Mouse (Mus musculus) bone marrow macrophage, adult 2 months (primary cell): Measurements from ENCODE around the gene Zfp398. TPM values are rescaled to one million over a fixed set of nuclear protein-coding genes. Genes with fewer than 3 reads are reported as not detected.
"Not testable (repeated sequence)": the region's sequence is repeated elsewhere in the genome, so short reads cannot be mapped to it uniquely, and the experiment has no call there.

Source experiments
- H3K27ac ChIP-seq: 2 replicates; pipeline ENCODE4 v1.5.1; 2012; ENCODE audit warnings: low read depth, low read length; ENCODE audit not compliant: insufficient read depth
- H3K4me1 ChIP-seq: 2 replicates; pipeline ENCODE4 v1.6.1; 2012; ENCODE audit warnings: low read length; ENCODE audit not compliant: control insufficient read depth, insufficient read depth
- H3K4me3 ChIP-seq: 2 replicates; pipeline ENCODE4 v1.5.1; 2012; ENCODE audit warnings: mild to moderate bottlenecking, low read length, moderate library complexity; ENCODE audit not compliant: insufficient read depth
- CTCF ChIP-seq: IDR thresholded peaks from 2 replicates; pipeline ENCODE4 v1.5.1; 2012; ENCODE audit warnings: low read depth, mild to moderate bottlenecking, low read length, moderate library complexity
- POLR2A ChIP-seq: IDR thresholded peaks from 2 replicates; pipeline ENCODE4 v1.6.1; 2012; ENCODE audit warnings: mild to moderate bottlenecking, low read depth, low read length, borderline replicate concordance
- polyA plus RNA-seq: library from polyadenylated mRNA; stranded (reverse); fragments of >200 nt; gene quantifications from 2 replicates; pipeline ENCODE4 v1.2.4, GENCODE M21; 2012; ENCODE audit not compliant: missing spikeins, insufficient read depth, insufficient read length

The Zfp398 gene
- polyA plus RNA-seq, 1 experiment = 6.4 TPM

DNA sequence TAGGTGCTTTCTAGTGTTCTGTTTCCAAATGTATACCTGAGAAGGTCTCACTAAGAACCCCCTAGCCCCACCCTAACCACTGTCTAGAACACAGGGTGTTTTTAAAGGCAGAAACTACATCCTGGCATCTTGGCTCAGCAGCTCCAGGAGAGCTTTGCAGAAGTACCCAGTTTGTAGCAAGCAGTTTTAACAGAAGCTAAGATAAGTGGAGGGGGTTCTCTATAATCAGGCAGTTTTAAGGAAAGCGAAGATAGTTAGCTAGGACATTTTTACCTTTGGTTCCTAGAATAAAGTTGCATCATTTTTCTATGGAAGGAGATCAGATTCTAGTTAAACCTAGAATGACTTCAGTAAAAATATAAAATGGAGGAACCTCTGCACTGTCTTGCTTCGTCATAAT lies 6.4 kb downstream of the Zfp398 start:
- peaks cover 15% of the 10 kb centered on the region for H3K4me1 ChIP-seq
- H3K4me3 ChIP-seq = no peak overlapping the region
- no peak for TF ChIP-seq POLR2A
- TF ChIP-seq CTCF = no peak
- no peak overlapping the region for H3K27ac ChIP-seq

DNA sequence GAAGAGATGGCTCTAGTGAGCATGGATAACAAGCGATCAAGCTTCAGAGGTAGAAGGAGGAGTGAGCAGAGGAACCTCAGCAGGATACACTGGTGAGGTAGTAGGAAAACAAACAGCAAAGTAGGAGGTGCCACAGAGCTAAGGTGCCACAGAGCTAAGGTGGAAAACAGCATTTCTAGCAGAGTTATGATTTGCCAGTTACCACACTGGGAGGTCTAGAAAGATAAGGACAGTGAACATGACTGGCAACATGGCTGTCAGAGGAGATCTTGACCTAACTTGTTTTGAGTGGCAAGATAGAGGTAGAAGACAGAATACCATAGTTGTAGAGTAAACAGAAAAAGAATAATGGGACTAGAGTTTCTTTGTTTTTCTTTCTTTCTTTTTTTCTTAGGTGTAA lies 6.9 kb downstream of the Zfp398 start:
- no peak for TF ChIP-seq CTCF
- TF ChIP-seq POLR2A = no peak
- peaks cover 15% of the 10 kb centered on the region for H3K4me1 ChIP-seq
- no peak overlapping the region for H3K27ac ChIP-seq
- no peak overlapping the region for H3K4me3 ChIP-seq

DNA sequence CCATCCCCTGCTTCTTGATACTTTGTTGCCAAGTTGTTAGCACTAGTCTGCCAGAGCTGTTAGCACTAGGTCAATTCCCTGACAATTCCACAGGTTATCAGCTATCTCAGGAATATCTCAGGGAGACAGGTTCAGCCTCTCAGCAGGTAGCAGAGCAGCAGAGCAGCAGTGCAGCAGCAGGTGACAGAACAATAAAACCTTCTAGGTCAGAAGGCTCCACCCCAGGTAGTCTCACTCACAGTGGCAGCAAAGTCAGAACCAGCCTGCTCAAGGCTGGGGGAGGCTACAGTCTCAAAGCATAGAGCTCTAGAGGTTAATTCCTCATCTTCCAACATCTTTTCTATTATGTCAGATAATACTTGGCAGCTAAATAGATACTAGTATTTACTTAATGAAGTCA lies 10.3 kb downstream of the Zfp398 start:
- no peak overlapping the region for H3K4me3 ChIP-seq
- no peak for TF ChIP-seq CTCF
- no peak for TF ChIP-seq POLR2A
- peaks cover under 1% of the 10 kb centered on the region; the same call in 1 of the 2 replicates for H3K4me1 ChIP-seq
- no peak overlapping the region for H3K27ac ChIP-seq

DNA sequence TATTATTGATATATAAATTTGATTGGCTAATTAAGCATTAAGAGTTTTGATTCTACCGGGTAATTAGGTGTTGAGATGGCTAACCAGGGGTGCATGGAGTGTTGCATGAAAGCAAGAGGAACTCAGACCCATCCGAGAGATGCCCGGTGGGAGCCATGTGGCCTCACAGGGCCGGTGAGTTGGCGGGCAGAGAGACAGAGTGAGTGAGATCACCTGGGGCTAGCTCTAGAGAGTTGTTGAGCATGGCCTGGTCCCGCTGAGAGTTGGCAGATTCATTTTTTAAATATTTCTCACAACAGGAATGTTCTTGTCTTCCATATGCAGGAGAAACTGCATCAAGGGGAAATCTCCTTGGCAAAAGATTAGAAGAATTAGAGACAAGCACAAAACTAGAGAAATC lies 21.8 kb downstream of the Zfp398 start:
- H3K4me3 ChIP-seq = no peak overlapping the region
- TF ChIP-seq CTCF (no peak), POLR2A (no peak)
- no peak overlapping the region for H3K27ac ChIP-seq
- no peaks in the 10 kb centered on the region for H3K4me1 ChIP-seq

DNA sequence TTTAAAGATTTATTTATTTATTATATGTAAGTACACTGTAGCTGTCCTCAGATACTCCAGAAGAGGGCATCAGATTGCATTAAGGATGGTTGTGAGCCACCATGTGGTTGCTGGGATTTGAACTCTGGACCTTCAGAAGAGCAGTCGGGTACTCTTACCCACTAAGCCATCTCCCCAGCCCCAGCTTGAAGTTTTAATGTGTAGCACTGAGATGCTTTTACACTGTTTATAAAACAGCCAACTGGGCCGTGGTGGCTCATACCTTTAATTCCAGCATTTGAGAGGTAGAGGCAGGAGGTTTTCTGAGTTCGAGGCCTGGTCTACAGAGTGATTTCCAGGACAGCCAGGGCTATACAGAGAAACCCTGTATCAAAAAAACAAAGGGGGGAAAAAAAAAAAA lies 22.3 kb downstream of the Zfp398 start:
- H3K4me3 ChIP-seq, H3K4me1 ChIP-seq, H3K27ac ChIP-seq: not testable (repeated sequence)

DNA sequence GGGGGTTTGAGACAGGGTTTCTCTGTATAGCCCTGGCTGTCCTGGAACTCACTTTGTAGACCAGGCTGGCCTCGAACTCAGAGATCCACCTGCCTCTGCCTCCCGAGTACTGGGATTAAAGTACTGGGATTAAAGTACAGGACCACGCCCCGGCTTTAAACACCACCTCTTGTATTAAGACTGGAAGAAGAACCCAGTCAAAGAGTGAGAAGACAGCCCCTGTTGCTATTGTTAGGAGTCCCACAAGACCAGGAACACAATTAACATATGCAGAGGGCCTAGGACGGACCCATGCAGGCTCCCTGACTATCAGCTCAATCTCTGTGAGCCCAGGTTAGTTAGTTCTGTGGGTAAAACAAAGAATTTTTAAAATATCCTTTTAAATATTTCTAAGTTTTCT lies 36.8 kb downstream of the Zfp398 start:
- H3K4me3 ChIP-seq = no peak overlapping the region
- H3K4me1 ChIP-seq = no peaks in the 10 kb centered on the region
- TF ChIP-seq CTCF (no peak), POLR2A (no peak)
- H3K27ac ChIP-seq = no peak overlapping the region

DNA sequence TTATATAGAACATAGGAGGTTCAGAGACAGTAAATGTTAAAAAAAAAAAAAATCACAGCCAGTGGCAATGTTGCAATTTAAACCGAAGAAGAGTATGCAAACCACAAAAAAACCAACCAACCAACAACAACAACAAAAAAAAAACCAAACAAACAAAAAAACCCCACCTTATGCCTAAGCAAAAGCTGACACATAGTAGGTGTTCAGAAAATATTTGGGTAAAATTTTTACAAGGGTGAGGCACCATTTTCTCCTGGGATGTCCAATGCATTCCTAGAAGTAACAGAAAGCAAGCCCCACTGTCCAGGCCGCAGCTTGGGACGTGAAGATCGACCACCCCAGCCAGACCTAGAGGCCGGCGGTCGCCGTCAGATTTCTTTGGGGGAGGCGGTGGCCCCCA lies 41.6 kb downstream of the Zfp398 start, which contains the start of gene Zfp282:
Zfp282 (plus strand) TSS at position 147 of the 400 bp plus-strand sequence.
- TF ChIP-seq CTCF = no peak
- TF ChIP-seq POLR2A = no peak
- peak within 1 kb of the TSS; percentile 66 for H3K27ac ChIP-seq
- H3K4me3 ChIP-seq = peak within 1 kb of the TSS; percentile 75
- H3K4me1 ChIP-seq = peaks cover 14% of the 10 kb centered on the region

DNA sequence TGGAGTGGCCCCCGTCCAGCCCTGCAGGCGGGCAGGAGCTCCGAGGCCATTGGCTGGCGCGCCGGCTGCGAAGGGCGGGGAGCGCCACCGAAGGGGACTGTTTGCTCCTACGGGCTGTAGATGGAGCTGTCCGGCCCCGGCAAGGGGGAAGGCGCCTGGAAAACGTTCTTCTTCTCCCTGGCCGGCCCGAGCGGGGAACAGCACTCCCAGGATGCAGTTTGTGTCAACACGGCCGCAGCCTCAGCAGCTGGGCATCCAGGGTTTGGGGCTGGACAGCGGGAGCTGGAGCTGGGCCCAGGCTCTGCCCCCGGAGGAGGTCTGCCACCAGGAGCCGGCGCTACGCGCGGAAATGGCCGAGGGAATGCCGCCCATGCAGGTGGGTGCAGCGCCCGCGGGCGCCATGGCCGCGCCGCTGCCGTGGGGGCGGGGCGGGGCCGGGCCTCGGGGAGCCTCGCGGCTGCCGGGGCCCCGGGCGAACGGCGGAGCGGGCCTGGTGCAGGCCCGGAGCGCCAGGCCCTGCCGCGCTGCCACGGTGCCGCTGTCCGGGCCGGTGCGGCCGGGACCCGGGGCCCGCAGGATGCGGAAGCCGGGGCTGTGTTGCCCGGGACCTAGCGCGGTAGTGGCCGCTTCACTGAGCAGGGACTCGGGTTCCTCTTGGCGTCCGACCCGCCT lies 42.1 kb downstream of the Zfp398 start:
- TF ChIP-seq CTCF (no peak), POLR2A (no peak)
- peaks cover 17% of the 10 kb centered on the region for H3K4me1 ChIP-seq
- H3K4me3 ChIP-seq = peak overlapping the region; percentile 75
- peak overlapping the region; percentile 66 for H3K27ac ChIP-seq

DNA sequence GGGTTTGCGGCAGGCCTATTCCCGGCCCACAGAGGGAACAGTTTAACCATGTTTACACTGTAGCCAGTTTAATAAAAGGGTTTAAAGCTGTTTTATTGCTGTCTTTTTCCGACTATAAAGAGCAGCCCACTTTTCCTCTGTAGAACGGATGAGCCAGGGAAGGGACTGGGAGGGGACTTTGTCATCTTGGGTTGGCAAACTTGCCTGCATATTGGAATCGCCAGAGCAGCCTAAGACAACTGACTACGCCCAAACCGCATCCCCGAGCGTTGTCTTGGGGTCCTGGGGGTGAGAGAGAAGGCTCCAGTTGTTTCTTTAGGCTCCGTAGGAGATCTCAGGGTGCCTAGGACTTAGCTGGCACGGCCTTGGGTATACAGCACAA lies 42.7 kb downstream of the Zfp398 start:
- TF ChIP-seq CTCF = no peak
- no peak for TF ChIP-seq POLR2A
- Histone ChIP-seq H3K27ac (peak overlapping the region; percentile 66), H3K4me1 (peaks cover 17% of the 10 kb centered on the region), H3K4me3 (peak overlapping the region; percentile 75)

DNA sequence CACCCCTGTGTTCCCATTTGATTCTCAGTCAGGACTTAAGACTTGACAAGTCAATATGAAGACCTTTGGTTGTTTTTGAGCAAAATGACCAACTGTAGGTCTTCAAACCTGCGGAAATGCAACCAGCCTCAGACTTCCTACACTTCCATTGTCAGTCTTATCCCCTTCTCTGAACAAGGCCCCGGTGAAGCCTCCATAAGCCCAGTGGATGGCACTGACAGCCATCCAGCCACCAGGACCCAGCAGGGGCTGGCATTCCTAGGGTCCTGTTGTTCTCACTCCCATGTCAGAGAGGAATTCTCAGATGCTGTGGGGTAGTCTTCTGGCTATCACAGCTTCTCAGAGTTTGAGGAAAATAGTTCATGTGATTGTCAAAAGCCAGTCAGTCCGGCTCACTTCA lies 43.1 kb downstream of the Zfp398 start:
- H3K4me1 ChIP-seq = peaks cover 17% of the 10 kb centered on the region
- no peak for TF ChIP-seq CTCF
- no peak for TF ChIP-seq POLR2A
- H3K27ac ChIP-seq = peak overlapping the region; percentile 66
- H3K4me3 ChIP-seq = peak overlapping the region; percentile 75

DNA sequence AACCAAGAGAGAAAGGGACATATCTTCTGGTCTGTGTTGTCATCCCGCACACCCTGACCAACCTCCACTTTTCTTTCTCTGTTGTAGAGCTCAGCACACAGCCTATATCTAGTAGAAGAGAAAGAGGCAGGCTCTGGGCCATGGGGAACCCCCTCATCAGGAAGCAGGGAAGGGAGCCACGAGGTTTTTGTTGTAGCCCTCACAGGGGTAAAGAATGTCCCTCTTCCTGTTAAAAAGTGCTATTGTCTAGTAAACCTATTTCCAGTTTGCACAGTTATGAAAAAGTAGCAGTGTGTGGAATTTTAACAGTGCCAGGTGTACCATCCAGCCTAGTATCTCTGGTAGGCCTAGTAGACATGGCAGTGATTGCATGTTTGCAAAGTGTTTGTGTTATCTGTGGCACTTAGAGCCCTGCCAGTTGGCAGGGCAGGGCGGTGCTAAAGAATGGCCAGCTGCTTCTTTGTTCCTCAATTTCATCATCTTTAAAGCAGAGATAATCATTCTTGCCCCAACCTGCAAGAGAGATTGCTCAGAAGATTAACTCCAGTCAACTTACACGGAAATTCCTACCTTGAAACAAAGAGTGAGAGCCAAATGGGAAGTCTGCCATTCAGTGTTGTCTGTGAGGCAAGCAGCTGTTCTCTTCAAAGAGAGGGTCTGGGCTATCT lies 43.7 kb downstream of the Zfp398 start:
- peak overlapping the region; percentile 75 for H3K4me3 ChIP-seq
- peak overlapping the region; percentile 31 for H3K27ac ChIP-seq
- TF ChIP-seq POLR2A (no peak), CTCF (no peak)
- peaks cover 17% of the 10 kb centered on the region for H3K4me1 ChIP-seq
